In genomic region chr11:117598170-117598583, GRCm38 (mm10) we compare ENCODE assay signal across 9 mouse cellular contexts. TPM values are rescaled to one million over a fixed set of nuclear protein-coding genes. Genes with fewer than 3 reads are reported as not detected.
DNase-seq lines count a peak whose midpoint lies in the region; ATAC-seq and TF ChIP-seq lines count a peak whose summit lies in the region.
"Had no signal": no experiment of that assay in that cellular context is flagged by ENCODE, and none has a peak within 500 bp of the region (broad histone marks: within the 10 kb centered on the region; RNA-seq: fewer than 3 reads in every experiment).

No protein-coding gene starts in this region.

- ATAC-seq in lung, embryonic 14.5 days (ENCODE audit: insufficient read depth) = no peak
- peak; percentile 75 for ATAC-seq in hindbrain, embryonic 14.5 days (ENCODE audit: low FRiP score)
- peak; percentile 45; the same call in 1 of the 2 replicates for ATAC-seq in neural tube, embryonic 11.5 days (ENCODE audit: insufficient read depth, low FRiP score, low TSS enrichment)

- no peak overlapping the region for H3K9ac ChIP-seq in lung, embryonic 14.5 days
- peak overlapping the region; percentile 32 for H3K9ac ChIP-seq in hindbrain, embryonic 14.5 days
- no peak overlapping the region for H3K9ac ChIP-seq in neural tube, embryonic 11.5 days (ENCODE audit: low read length)

- peak overlapping the region; percentile 33; the same call in 1 of the 2 replicates for H3K4me3 ChIP-seq in lung, embryonic 14.5 days (ENCODE audit: low read depth, low read length)
- H3K4me3 ChIP-seq in hindbrain, embryonic 14.5 days (replicated peaks; ENCODE audit: low read length) = no peak overlapping the region
- H3K4me3 ChIP-seq in neural tube, embryonic 11.5 days (ENCODE audit: low read depth, low read length) = no peak overlapping the region

- 4% methylated on average over 6 of the region's 6 CpGs for WGBS in lung, embryonic 14.5 days
- under 1% methylated on average over 6 of the region's 6 CpGs for WGBS in hindbrain, embryonic 14.5 days
- under 1% methylated on average over 6 of the region's 6 CpGs for WGBS in neural tube, embryonic 11.5 days

- H3K27ac ChIP-seq in lung, embryonic 14.5 days (ENCODE audit: low read depth) = no peak overlapping the region
- peak overlapping the region; percentile 89 for H3K27ac ChIP-seq in hindbrain, embryonic 14.5 days
- H3K27ac ChIP-seq in neural tube, embryonic 11.5 days (ENCODE audit: low read depth, low read length) = no peak overlapping the region
- H3K27ac ChIP-seq: macrophage had no signal

- no peaks in the 10 kb centered on the region for H3K9me3 ChIP-seq in lung, embryonic 14.5 days (ENCODE audit: low read depth, low read length)
- H3K9me3 ChIP-seq in hindbrain, embryonic 14.5 days (ENCODE audit: control insufficient read depth, low read length) = no peaks in the 10 kb centered on the region
- H3K9me3 ChIP-seq in neural tube, embryonic 11.5 days (ENCODE audit: control insufficient read depth, low read length) = no peaks in the 10 kb centered on the region

- H3K4me2 ChIP-seq in lung, embryonic 14.5 days = no peak overlapping the region
- peak overlapping the region; percentile 30 for H3K4me2 ChIP-seq in hindbrain, embryonic 14.5 days (replicated peaks)
- H3K4me2 ChIP-seq in neural tube, embryonic 11.5 days (ENCODE audit: low read depth) = peak overlapping the region; percentile 9

- DNase-seq in adrenal gland, adult 2 months = peak; percentile 28
- DNase-seq in adrenal gland, adult 18-20 months (ENCODE audit: low spot score in 2 of 2) = no peak
- no peak for DNase-seq in lung, embryonic 14.5 days
- no peak for DNase-seq in lung, adult 18-20 months
- DNase-seq in hindbrain, embryonic 14.5 days (ENCODE audit: low spot score) = peak; percentile 79
- DNase-seq in neural tube, embryonic 11.5 days (ENCODE audit: low spot score) = peak; percentile 76
- DNase-seq in gastrocnemius, postnatal 4 days (ENCODE audit: low spot score in 2 of 2) = no peak
- DNase-seq in spleen, postnatal 4 days (ENCODE audit: low spot score in 2 of 2) = no peak

- 0 out of 2 replicates have a peak, but pooled peaks cover 11% of the 10 kb centered on the region for H3K4me1 ChIP-seq in lung, embryonic 14.5 days (ENCODE audit: insufficient read depth)
- peaks cover 45% of the 10 kb centered on the region for H3K4me1 ChIP-seq in hindbrain, embryonic 14.5 days (replicated peaks; ENCODE audit: control insufficient read depth, insufficient read depth, low read length)
- H3K4me1 ChIP-seq in neural tube, embryonic 11.5 days (ENCODE audit: control insufficient read depth, insufficient read depth, low read length) = peaks cover 42% of the 10 kb centered on the region

- H3K27me3 ChIP-seq in lung, embryonic 14.5 days (ENCODE audit: insufficient read depth, low read length) = peaks cover 50% of the 10 kb centered on the region
- H3K27me3 ChIP-seq in hindbrain, embryonic 14.5 days (ENCODE audit: control insufficient read depth, insufficient read depth, low read length) = peaks cover 4% of the 10 kb centered on the region; the same call in 1 of the 2 replicates
- peaks cover 10% of the 10 kb centered on the region; the same call in 1 of the 2 replicates for H3K27me3 ChIP-seq in neural tube, embryonic 11.5 days (ENCODE audit: control insufficient read depth, insufficient read depth, low read length)

- H3K36me3 ChIP-seq in lung, embryonic 14.5 days (ENCODE audit: insufficient read depth) = no peaks in the 10 kb centered on the region
- H3K36me3 ChIP-seq in hindbrain, embryonic 14.5 days (replicated peaks; ENCODE audit: control insufficient read depth, insufficient read depth) = no peaks in the 10 kb centered on the region
- no peaks in the 10 kb centered on the region for H3K36me3 ChIP-seq in neural tube, embryonic 11.5 days (ENCODE audit: control insufficient read depth, insufficient read depth, low read length)

- TF ChIP-seq CTCF in lung, embryonic 14.5 days (IDR thresholded peaks at IDR 0.05; ENCODE audit: low read depth) = no peak

RNA-seq across cellular contexts. Expression of gene Tnrc6c, which starts 55.9 kb away (rescaled TPM):
- total RNA-seq in adrenal gland, adult 2 months (2021) = 10 to 100 TPM; 21.1 to 24.6 TPM
- polyA plus RNA-seq in adrenal gland, adult 2 months (2012; rRNA removed) = 17.0 and 17.1 TPM in 2 replicates
- 10 to 100 TPM; 20.4 to 24.5 TPM for total RNA-seq in adrenal gland, adult 18-20 months (2021)
- polyA plus RNA-seq in lung, embryonic 14.5 days (2014; fragmentation: Nextera tagmentation; extraction: Ambion mirVana) = 10.9 and 11.6 TPM in 2 replicates
- 23.4 and 25.1 TPM in 2 replicates for polyA plus RNA-seq in hindbrain, embryonic 14.5 days (2014; fragmentation: Nextera tagmentation; extraction: Ambion mirVana)
- 17.1 and 18.2 TPM in 2 replicates for polyA plus RNA-seq in neural tube, embryonic 11.5 days (2014; fragmentation: Nextera tagmentation; extraction: Ambion mirVana)
- total RNA-seq in gastrocnemius, postnatal 4 days (2021) = 10 to 100 TPM; 33.0 to 34.2 TPM

Comparison
In these comparisons a context has a peak if more than half of its experiments do, and no peak if none do; other contexts are left out.
1. DNase-seq: peak in adrenal gland, adult 2 months (single experiment), hindbrain, embryonic 14.5 days (single experiment) and neural tube, embryonic 11.5 days (single experiment); none in adrenal gland, adult 18-20 months (0 of 2), lung, embryonic 14.5 days (single experiment), lung, adult 18-20 months (0 of 2), gastrocnemius, postnatal 4 days (0 of 2) and spleen, postnatal 4 days (0 of 2).